Mouse (Mus musculus): ENCODE measurements around the gene Inpp5e. TPM values are rescaled to one million over a fixed set of nuclear protein-coding genes. Genes with fewer than 3 reads are reported as not detected.

The Inpp5e gene
- total RNA-seq (2021) = 10 to 100 TPM; 22.2 to 25.1 TPM
- long read RNA-seq, experiment 1, full-length matches to known transcripts = 8 of 16 reads
- long read RNA-seq, experiment 1, partial matches to known transcripts = 3 of 16 reads
- long read RNA-seq, experiment 1, other reads (novel, unspliced or antisense) = 5 of 16 reads
- long read RNA-seq, experiment 2, full-length matches to known transcripts = 17 of 31 reads
- long read RNA-seq, experiment 2, partial matches to known transcripts = 2 of 31 reads
- long read RNA-seq, experiment 2, other reads (novel, unspliced or antisense) = 12 of 31 reads

GRCm38 (mm10) chr2:26408515-26409356, at the start of gene Inpp5e:
Inpp5e (minus strand) TSS chr2:26409203.
- peak; percentile 97 for TF ChIP-seq CTCF (conservative IDR thresholded peaks at IDR 0.05)
- DNase-seq (ENCODE audit: low spot score in 2 of 2) = peak; percentile 94 to 99
- Histone ChIP-seq H3K4me3 (peak within 1 kb of the TSS; percentile 99), H3K27ac (peak within 1 kb of the TSS; percentile 96)

DNA sequence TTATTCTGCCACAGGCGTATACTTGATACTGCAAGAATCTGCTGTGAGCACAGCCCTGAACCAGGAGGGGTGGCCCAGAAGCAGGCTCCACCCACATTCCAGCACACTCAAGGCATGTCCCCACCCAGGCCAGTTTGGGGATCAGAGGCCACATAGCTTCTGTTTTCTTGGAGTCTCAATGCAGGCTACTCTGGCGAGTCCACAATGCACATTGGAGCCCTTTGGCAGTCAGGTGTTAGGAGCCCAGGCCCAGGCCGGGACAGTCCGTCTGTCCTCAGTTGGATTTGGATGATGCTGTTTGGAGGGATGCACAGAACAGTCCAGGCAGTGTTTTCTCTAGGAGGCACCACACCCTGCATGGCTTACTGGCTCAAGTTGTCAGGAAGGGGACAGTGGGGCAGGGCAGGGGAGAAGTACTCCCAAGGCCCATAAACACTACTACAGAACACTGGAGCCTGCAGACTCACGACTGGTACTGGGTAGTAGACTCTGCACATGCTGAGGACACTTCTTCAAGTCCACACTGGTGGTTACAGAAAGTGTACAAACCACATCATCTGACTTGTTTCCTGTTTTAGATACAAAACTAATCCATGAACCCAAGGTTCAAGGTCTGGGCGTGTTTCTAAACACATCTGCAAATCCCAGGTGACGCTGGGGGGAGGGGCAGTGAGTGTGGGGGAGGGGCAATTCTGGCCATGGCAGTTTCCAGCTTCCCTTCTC, 49.6 kb upstream of the Inpp5e start:
- no peak overlapping the region for H3K4me3 ChIP-seq
- TF ChIP-seq CTCF (conservative IDR thresholded peaks at IDR 0.05) = no peak
- peak overlapping the region; percentile 53; the same call in 1 of the 2 replicates for H3K27ac ChIP-seq
- no peak for DNase-seq (ENCODE audit: low spot score in 2 of 2)

DNA sequence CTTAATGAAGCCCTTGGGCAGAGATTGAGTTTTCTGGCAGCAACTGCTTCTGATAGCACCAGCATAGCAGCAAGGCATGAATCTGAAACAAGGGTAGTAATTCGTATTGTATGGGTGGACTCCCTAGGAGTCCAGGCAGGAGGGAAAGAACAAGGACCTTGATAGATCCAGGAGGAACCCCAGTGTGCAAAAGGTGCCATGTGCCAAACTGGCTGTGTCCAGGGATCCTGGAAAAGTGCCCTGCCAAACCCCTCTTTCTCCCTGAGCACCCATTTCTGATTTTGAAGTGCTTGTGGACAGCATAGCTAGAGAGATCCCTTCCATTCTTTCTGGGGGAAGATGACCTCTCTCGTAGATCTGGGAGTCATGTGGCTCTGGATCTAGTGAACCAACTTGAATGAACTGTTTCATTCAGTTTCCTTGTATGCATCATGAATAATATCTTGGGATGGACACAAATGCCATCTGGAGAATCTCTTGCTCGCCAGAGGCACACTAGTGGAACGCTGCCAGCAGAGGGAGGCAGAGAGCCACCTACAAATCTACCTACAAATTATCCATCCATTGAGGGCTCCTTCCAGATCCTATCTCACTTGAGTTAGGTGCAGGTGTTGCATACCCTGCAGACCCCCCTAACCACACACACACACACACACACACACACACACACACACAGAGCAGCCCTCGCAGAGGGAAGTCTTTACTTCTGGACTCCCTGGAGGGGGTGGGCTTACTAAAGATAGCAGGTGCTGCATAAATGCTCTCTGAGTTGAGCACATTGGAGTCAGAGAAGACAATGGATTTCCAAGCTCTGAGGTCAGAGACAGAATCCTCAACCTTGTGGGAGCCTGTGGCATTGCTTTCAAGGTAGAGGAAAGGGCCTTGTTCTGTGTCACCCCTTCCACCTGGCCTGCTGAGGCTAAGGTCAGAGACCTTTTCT, 40.4 kb upstream of the Inpp5e start:
- Histone ChIP-seq H3K27ac (0 out of 2 replicates have a peak overlapping the region, but pooled peaks have one; percentile 33), H3K4me3 (no peak overlapping the region)
- TF ChIP-seq CTCF (conservative IDR thresholded peaks at IDR 0.05) = peak; percentile 85
- DNase-seq (ENCODE audit: low spot score in 2 of 2) = peak; percentile 79 to 85

GRCm38 (mm10) chr2:26447451-26447850, 38.4 kb upstream of the Inpp5e start:
- TF ChIP-seq CTCF (conservative IDR thresholded peaks at IDR 0.05) = no peak
- no peak for DNase-seq (ENCODE audit: low spot score in 2 of 2)
- H3K4me3 ChIP-seq = peak overlapping the region; percentile 68; the same call in 1 of the 2 replicates
- no peak overlapping the region for H3K27ac ChIP-seq

DNA sequence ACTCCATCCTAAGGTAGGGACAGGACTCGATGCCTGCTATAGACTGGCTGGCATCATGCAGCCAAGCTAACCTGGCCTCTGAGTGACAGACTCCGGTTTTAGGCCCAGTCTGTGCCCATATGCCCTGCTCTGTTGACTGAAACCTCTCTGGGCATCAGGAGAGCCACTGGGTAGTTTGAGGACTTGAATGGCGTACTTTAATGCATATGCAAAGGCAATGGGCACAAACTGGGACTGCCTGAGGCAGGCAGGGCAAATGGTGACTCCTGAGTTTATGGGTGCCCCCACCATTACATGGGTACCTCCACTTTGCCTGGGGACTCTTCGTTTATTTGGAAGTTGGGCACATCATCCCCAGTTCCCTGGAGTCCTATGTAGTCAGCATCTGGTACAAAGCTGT, 37.7 kb upstream of the Inpp5e start:
- Histone ChIP-seq H3K27ac (peak overlapping the region; percentile 95), H3K4me3 (peak overlapping the region; percentile 68)
- TF ChIP-seq CTCF (conservative IDR thresholded peaks at IDR 0.05) = no peak
- no peak for DNase-seq (ENCODE audit: low spot score in 2 of 2)

DNA sequence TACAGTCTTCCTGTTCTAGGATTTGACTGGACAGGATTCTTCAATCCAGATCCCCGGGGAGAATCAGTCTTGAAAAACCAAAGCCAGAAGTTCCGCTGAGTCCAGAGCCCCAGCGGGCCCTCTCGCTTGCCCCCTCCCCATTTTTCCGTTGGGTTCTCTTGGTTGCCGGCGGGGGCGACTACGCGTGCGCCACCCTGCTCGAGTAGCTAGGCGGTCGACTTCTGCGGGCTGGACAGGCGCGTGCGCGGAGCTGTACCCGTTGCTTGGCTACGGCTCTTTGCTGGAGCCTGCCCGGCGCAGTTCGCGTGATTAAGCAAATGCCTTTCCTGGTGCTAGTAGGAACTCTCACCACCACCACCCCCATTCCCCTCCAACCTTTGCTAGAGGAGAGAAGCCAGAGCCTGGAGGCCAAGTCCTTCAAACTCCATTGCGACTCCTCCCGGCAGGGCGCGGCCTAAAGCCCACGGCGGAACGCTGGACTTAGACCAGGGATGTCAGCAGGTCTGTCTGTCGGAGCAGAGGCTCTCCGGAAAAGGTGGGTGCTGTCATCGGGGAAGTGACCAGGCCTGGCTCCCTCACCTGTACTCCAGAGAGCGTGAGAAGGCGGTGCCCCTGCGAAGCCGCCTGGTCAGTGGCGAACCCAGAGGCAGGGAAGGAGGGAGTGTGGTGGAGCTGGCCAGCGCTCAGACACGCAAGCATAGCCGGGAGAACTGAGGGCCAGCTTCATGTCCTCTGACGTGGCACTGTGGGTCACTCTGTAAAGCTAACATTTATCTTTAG, 36.9 kb upstream of the Inpp5e start:
- Histone ChIP-seq H3K4me3 (peak overlapping the region; percentile 68), H3K27ac (peak overlapping the region; percentile 95)
- TF ChIP-seq CTCF (conservative IDR thresholded peaks at IDR 0.05) = peak; percentile 25
- DNase-seq (ENCODE audit: low spot score in 2 of 2) = peak; percentile 88 to 94

- peak within 1 kb of the TSS; percentile 95 for H3K27ac ChIP-seq
- DNase-seq (ENCODE audit: low spot score in 2 of 2) = peak; percentile 99 to 100
Observed at GRCm38 (mm10) chr2:26444946-26445665, 36.1 kb upstream of the Inpp5e start, which contains the start of gene Sec16a. Sec16a (minus strand) TSS chr2:26445216.

DNA sequence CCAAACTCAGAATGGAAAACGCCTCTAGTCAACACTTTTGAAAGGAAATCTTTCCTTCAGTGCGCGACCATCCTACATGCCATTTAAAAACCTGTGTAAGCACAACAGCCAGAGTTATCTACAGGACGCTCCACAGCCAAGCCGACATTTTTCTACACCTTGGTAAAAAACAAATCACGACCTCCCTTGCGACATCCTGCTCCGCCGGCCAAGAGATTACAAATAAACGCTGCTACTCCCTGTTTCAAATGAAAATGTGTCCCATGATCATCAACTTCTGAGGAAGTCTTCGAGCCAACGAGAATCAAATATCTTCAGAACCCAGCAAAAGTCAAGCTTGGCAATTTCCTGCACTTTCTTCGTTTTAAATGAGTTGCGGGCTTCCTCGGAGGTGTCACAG, 35.4 kb upstream of the Inpp5e start:
- H3K27ac ChIP-seq = peak overlapping the region; percentile 94
- H3K4me3 ChIP-seq = peak overlapping the region; percentile 97
- no peak for TF ChIP-seq CTCF (conservative IDR thresholded peaks at IDR 0.05)
- DNase-seq (ENCODE audit: low spot score in 2 of 2) = no peak

More at GRCm38 (mm10) chr2:26444946-26445665, 36.1 kb upstream of the Inpp5e start, which contains the start of gene Sec16a:
- peak; percentile 22; the same call in 1 of the 2 replicates for TF ChIP-seq CTCF (conservative IDR thresholded peaks at IDR 0.05)
- H3K4me3 ChIP-seq = peak within 1 kb of the TSS; percentile 97

DNA sequence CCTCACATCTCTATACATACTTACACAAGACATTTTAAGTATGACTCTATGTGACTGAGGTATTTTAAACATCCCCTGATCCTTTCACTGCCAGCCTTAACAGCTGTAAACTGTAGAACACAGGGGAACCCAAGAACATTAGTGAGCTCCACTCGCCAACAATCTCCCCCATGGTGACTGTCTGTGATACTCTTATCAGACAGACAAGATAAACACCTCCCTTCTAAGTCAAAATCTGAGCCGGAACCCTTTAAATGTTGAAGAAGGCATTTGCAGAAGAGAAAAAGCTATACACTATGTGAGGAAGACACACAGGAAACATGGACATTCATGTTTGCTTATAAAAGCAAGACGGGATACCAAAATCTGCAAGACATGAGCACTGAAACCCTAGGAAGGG, 34.9 kb upstream of the Inpp5e start:
- H3K27ac ChIP-seq = 0 out of 2 replicates have a peak overlapping the region, but pooled peaks have one; percentile 94
- no peak for DNase-seq (ENCODE audit: low spot score in 2 of 2)
- H3K4me3 ChIP-seq = peak overlapping the region; percentile 97
- no peak for TF ChIP-seq CTCF (conservative IDR thresholded peaks at IDR 0.05)

DNA sequence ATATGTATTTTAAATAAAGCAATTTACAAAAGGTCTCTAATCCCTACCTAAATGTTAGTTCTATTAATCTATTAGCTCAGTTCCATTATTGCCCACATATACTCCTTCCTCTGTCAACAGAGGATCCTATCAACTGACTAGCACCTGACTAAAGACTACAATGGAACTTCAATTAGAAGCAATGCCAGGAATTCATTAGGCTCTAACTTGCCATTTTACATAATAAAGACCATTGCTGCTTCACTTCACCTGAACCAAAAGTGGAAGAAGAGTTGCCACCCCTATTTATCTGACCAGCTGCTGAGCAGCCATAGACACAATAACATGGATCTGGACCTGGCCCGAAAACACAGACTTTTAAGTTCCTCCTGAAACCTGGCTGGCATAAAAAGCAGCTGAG, 33.8 kb upstream of the Inpp5e start:
- no peak overlapping the region for H3K4me3 ChIP-seq
- no peak overlapping the region for H3K27ac ChIP-seq
- no peak for TF ChIP-seq CTCF (conservative IDR thresholded peaks at IDR 0.05)
- DNase-seq (ENCODE audit: low spot score in 2 of 2) = no peak
